Mouse (Mus musculus): ENCODE measurements around the gene Dek.

- TF ChIP-seq TAL1 (IDR thresholded peaks at IDR 0.05; ENCODE audit: low read length): no peak
- no peak for TF ChIP-seq GATA1 (IDR thresholded peaks at IDR 0.05; ENCODE audit: low read length)
Measured at GRCm38 (mm10) chr13:47154866-47155265, 48.9 kb upstream of the Dek start.
